Mouse (Mus musculus) Muller cell, postnatal 12 days (primary cell): ENCODE measurements around the gene Rnf31.

Source experiments
- DNase-seq: peaks from one replicate; pipeline ENCODE4 v3.0.0-alpha.2; 2015; ENCODE audit errors: inconsistent ontology term

Gene Rnf31

DNA sequence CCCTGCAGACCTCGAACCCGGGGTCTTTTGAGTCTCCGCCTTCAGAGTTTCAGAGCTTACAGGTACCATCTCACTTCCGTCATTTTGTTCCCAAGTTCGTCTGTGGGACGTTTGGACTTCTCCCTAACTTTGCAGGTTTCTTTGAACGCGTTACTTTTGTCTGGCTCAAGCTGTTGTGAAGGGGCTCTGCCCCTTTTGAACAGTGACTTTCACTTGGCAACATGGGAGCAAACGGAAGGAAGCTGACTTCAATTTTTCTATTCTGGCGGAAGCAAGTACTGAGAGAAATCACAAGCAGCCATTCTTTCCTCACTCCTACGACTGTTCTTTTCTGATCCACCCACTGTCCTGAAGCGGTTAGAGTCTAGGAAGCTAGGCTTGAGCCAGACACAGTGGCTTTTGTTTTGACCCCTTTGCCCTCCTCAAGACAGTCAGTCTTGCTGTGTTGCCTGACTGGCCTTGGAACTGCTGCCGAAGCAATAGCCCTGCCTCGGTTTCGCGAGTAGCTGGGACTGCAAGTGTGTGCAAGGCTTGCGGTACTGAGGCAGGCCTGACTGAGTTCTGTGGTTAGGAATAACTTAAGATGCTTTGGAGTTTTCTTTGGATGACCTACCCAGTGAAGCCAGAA is 52.9 kb downstream of the Rnf31 start:
- DNase-seq: peak; percentile 24

DNA sequence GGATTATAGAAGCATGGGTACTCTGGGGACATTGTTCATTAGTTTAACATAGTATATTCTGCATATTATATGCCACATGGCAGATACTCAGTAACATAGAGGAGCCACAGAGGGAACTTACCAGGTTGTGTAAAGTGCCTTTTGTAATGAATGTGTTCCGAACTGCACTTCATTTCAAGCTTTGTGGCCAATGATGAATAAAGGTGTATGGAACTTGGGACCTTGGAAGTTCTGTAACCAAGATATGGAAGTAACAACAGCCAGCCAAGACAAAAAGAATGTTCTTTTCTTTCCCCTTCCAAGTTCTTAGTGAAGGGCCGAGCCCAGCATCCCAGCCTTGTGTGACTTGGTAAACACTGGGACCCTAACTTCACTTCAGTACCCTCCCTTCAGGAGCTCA is 58.4 kb downstream of the Rnf31 start, which contains the start of gene Tssk4:
Gene Tssk4 (plus strand): TSS at position 301 of the 400 bp plus-strand sequence.
- no peak for DNase-seq

DNA sequence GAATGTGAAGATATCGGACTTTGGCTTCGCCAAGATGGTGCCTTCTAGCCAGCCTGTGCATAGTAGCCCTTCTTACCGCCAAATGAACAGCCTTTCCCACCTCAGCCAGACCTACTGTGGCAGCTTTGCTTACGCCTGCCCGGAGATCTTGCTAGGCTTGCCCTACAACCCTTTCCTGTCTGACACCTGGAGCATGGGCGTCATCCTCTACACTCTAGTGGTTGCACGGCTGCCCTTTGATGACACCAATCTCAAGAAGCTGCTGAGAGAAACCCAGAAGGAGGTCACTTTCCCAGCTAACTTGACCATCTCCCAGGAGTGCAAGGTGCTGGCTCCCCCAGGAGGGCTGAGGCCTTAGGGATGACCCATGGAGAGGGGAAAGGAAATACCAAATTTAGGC is 60.0 kb downstream of the Rnf31 start:
- DNase-seq: no peak
